Mouse (Mus musculus): Measurements from ENCODE around the gene Olfr25.

The Olfr25 gene

DNA sequence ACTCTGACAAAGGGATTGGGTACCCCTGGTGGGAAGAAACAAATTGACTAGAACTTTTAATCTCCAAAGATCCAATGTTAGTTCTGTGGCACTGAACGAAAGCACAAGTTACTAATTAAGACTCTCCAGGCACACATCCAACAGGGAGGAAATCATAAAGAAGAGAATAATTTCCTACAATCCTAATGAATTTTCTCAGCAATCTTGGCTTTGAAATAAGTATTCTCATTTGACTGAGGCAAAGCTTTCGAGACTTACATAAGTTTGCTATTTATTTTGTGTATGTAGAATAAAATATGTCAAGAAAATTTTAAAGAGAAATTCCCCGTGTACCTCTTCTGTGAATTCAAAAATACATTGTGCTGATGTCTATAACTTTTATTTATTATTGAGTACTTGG is at the start of gene Olfr25:
Gene Olfr25, plus strand, starts transcription at position 301 of the 400 bp plus-strand sequence.
- in situ Hi-C loops (cut with MboI, MseI), result loop anchor here (10.0 kb wide), 1 partner anchor 1684 kb away; the partner anchor contains the start of gene A630095E13Rik

GRCm38 (mm10) chr9:38290807-38291206 is 38.1 kb upstream of the Olfr25 start, which contains the start of gene Olfr896-ps1:
Olfr896-ps1 (plus strand) TSS chr9:38291107.
- in situ Hi-C loops (cut with MboI, MseI), result no loop called here

DNA sequence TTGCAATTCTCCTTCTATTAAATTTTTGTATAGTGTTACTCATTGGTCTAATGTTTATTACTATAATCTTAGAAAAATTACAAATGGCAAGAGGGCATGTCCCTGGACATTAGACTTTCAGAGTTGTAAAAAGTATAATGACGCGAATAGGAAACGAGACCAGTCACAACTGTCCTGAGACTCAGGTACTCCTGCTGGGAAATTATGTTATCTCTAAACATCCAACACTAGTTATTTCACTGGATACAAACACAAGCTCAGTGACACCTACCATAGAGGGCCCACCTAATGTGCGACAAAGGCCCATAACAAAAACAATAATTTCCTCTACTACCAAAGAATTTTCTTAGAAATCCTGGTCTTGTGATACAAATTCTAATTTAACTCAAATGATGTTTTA is 19.3 kb downstream of the Olfr25 start, which contains the start of gene Olfr898:
Gene Olfr898, plus strand, starts transcription at position 301 of the 400 bp plus-strand sequence.
- in situ Hi-C loops (cut with MboI, MseI), result no loop called here

DNA sequence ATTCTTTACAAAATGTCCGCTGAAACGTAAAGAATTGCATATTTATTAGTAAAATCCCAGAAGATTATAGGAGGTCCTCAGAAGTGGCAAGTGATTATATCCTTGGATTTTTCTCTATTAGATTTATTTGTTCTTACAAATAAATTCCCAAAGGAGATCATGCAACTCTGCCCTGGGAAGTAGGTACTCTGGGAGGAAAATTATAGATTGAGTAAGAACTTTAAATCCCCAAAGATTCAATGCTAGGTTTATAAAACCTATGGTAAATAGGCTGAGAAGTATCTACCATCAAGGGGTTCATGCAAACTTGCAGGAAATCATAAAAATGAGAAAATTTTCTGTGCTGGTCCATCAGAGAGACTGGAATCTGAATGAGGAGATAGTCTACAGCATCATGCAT is 37.7 kb downstream of the Olfr25 start, which contains the start of gene Olfr250:
Gene Olfr250, plus strand, starts transcription at position 301 of the 400 bp plus-strand sequence.
- in situ Hi-C loops (cut with MboI, MseI), result no loop called here

- in situ Hi-C loops (cut with MboI, MseI), result no loop called here
Measured at GRCm38 (mm10) chr9:38376786-38377185, 47.9 kb downstream of the Olfr25 start, which contains the start of gene Olfr251. Olfr251 (plus strand) TSS chr9:38377086.
